In the genomic region with DNA sequence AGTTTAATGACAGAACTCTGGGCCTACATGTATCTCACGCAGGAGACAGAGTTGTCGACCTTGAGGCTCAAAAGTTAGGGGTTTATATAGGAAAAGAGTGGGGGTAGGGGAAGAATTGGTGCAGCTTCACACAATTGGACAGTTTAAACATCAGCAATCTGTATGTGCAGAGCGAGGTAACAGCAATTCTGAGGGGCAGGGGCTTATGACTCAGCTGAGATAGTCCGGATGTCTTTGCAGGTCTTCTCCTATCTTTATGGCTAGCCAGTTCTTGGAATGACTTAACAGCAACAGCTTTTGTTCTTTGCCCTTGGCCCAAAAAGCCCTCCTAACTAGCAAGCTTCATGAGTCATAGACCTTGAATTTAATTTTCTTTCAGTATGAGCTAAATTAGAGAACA, we compare ENCODE assay signal across 32 mouse cellular contexts. TPM values are rescaled to one million over a fixed set of nuclear protein-coding genes. Genes with fewer than 3 reads are reported as not detected.
"Had no signal": no experiment of that assay in that cellular context is flagged by ENCODE, and none has a peak within 500 bp of the region (broad histone marks: within the 10 kb centered on the region; RNA-seq: fewer than 3 reads in every experiment).

No protein-coding gene starts in this region.

RNA-seq across cellular contexts. Expression of a gene that starts 28.8 kb away (rescaled TPM):
- total RNA-seq: common myeloid progenitor, adult 5-6 weeks; forebrain, postnatal 0 days; gastrocnemius, adult 18-20 months; gastrocnemius, adult 2 months; gastrocnemius, adult 8-10 months; gastrocnemius, postnatal 10 days; gastrocnemius, postnatal 14 days; gastrocnemius, postnatal 25 days; gastrocnemius, postnatal 36 days; gastrocnemius, postnatal 4 days; heart, adult 18-20 months; heart, adult 2 months; heart, adult 8-10 months had no signal
- polyA plus RNA-seq: cortical plate, adult 2 months; embryonic facial prominence, embryonic 10.5 days; embryonic facial prominence, embryonic 11.5 days; embryonic facial prominence, embryonic 12.5 days; embryonic facial prominence, embryonic 13.5 days; embryonic facial prominence, embryonic 14.5 days; embryonic facial prominence, embryonic 15.5 days; erythroblast, embryonic 14.5 days; forebrain, embryonic 10.5 days; forebrain, embryonic 11.5 days; forebrain, embryonic 12.5 days; forebrain, embryonic 13.5 days; forebrain, embryonic 14.5 days; forebrain, embryonic 15.5 days; forebrain, postnatal 0 days; frontal cortex, adult 2 months; gonadal fat pad, adult 2 months; heart, adult 2 months; heart, embryonic 10.5 days; heart, embryonic 11.5 days; heart, embryonic 12.5 days had no signal
